Mouse (Mus musculus) heart, postnatal 4 days (tissue): Measurements from ENCODE around the gene Rcn3. TPM values are rescaled to one million over a fixed set of nuclear protein-coding genes. Genes with fewer than 3 reads are reported as not detected.
"Not testable (repeated sequence)": the region's sequence is repeated elsewhere in the genome, so short reads cannot be mapped to it uniquely, and the experiment has no call there.

Experiments used
- DNase-seq: peaks from one replicate; pipeline ENCODE4 v3.0.0; 2021
- total RNA-seq, 2 experiments: library from RNA; stranded (reverse); gene quantifications; 2 replicates each; pipeline ENCODE4 v1.2.3; 2021

Gene Rcn3
- total RNA-seq, 2 experiments from 2014 or later, result 88.0 to 90.9 TPM

DNA sequence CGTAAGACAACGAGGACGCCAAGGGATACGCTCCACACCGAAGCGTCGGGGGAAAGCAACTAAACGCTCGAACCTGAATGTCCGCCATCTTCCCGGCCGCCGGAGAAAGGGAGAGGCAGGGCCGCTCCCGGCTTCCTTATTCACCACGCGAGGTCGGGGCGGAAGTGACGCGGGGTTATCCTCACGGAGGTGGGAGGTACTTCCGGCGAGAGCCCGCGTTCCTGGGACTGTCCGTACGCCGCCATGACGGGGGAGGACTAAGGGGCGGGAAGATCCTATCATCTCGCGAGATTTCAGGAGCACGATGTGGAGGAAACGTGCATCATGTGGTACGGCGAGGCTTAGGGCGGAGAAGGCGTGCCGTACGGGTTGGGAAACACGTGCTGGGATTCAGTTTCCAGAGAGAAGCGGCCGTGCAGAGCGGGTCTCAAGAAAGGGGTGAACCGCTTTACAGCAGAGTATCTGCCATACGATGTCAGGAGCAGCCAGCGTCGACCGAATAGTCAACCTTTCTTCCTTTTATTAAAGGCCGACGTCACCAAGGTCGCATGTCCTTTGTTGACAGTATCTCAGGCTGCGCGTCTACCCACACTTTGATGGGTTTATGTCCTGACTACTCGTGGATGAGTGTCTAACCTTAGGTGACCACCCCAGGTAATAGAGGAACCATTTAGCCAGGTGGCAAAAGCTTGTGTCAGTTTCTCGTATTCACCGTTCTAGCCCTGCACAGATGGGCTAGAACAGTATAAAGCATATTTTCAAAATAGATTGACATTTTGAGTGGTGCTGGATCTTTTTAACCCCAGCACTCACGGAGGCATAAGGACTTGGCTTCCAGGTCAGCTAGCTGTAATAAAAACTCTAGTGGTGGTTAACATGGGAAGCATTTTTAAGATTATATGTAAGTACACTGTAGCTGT, 32.5 kb upstream of the Rcn3 start, which contains the start of gene Rps11:
Gene Rps11 (minus strand): TSS at position 216 of the 920 bp plus-strand sequence.
- peak; percentile 99 for DNase-seq

DNA sequence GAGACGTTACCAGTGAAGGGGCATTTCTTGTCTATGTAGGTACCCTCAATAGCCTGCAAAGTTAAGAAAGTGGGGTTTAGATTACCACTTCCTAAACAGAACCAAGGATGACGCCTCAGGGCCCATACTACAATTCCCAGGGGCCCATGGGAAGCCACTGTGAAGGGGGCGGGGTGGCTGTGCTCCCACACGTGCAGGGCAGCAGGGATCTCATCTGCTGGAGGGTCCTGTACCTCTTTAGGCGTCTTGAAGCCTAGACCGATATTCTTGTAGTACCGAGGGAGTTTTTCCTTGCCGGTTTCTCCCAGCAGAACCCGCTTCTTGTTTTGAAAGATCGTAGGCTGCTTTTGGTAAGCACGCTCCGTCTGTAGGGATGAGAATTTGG, 31.2 kb upstream of the Rcn3 start:
- DNase-seq, result peak; percentile 51

DNA sequence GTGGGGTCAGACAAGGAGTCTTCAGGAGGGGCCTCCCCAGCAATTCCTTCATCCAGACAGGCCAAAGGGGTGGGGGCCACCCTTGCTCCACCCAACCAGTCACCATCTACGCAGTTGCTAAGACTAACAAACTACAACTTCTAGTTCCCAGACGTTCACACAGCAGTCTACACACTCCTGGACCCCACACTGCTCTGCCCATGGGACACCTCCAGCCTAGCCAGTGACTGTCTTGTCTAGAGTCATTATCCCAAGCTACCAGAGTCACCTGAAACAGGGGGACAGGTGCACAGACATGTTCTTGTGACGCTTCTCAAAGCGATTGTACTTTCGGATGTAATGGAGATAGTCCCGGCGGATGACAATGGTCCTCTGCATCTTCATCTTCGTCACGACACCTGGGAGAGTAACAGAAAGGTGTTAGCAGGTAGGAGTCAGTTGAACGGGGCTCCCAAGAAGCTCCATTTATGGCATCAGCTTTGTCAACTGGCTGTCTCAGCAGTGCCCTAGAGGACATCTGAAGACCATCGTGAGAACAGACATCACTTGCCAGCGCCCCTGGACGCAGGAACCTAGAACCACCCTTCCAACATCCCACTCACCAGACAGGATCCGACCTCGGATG, 30.7 kb upstream of the Rcn3 start:
- no peak for DNase-seq

DNA sequence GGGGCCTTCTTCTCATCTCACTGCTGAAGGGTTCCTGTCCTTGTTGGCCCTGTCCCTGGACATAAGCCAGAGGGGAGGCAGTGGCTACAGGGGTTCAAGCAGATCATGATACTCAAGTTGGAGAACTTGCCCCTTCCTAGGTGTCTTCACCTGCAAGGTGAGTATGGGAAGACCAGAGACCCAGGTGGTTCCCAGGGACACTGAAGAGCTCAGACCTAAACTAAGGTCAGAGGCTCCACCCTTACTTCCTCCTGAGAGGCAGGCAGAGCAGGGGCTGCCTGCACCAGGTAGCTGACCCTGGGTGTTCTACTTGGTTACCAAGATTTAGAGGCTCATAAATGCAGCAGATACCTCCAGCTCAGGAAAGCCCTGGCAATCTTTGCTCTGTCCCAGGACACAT, 29.9 kb upstream of the Rcn3 start:
- DNase-seq, result no peak

DNA sequence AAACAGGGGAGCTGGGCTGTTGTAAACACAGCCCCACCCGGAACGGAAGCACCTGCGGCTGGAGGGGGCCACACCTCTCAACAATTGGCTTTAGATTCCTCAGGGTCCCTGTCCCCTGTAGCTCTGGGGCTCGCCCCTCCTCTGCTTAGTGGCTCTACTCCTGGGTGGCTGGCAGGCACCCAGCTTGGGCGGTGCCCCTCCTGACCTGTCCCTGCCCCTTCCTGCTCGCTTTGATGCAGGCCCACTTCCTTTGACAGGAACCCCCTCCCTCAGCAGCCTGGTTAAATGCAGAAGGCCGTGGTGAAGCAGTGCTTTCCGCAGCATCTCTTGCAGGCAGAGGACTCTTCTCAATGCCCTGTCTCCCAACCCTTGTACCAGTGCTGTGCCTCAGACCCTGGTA, 29.4 kb upstream of the Rcn3 start:
- peak; percentile 65 for DNase-seq

DNA sequence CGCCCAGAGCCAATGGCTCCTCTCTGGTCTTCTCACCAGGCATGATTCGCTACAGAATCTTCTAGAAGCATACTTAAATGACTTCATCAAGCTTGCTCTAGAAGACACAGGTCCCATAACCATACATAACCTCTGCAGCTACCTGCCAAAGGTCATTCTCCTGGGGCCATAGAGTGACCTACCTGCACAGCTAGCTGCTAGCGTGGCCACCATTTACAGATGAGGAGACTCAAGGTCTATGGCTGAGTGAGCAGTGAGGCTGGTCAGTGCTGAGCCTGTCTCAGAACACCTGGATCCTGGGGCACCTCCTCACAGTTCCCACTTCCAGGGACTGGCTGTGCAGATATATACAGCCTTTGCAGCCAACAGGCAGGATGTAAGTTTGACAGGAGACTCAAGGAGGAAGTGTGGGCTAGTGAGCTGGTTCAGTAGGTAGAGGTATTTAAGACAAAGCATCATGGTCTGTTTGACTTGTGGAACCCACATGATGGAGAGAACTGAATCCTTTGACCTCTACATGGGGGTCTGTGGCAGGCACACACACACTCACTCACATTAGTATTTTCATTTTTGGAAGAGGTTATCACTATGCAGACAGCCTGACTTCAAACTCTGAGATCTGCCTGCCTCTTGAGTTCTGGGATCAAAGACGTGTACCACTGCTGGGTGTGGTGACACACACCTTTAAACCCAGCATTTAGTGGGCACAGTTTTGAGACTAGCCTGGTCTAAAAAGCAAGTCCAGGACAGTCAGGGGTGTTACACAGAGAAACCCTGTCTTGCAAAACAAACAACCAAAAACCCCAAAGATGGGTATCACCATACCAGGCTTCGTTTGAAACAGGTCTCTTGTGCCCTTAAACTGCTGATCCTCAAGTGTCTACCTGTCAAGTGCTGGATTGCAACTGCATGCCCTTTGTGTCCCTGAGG, 28.0 kb upstream of the Rcn3 start:
- DNase-seq, result no peak

DNA sequence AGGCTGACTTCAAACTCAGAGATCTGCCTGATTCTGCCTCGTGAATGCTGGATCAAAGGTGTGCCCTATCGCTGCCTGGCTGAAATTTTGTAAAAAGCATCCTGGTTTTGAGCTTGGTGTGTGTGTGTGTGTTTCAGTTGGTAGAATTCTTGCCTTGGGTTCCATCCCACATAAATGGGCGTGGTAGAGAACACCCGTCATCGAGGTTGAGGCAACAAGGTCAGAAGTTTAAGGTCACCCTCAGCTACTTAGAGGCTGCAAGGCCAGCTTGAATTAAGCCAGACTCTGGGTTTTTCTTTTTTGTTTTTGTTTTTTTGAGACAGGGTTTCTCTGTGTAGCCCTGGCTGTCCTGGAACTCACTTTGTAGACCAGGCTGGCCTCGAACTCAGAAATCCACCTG, 26.3 kb upstream of the Rcn3 start:
- DNase-seq, result no peak

DNA sequence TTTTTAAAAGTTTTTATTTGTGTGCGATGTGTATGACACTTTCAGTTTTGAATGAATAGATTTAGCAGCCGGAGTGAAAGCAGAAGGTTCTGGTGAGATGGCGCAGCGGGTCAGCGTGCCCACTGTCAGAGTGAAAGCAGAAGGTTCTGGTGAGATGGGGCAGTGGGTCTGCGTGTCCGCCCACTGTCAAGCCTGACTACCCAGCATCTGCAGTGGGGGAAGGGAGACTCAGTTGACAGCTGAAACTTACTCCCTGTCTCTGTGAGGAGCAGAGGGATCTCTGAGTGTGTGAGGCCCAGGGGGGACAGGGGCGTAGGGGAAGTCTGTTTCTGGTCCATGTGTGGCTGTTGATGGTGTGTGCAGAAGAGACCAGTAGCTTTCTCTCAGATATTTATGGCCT, 25.5 kb upstream of the Rcn3 start:
- no peak for DNase-seq

DNA sequence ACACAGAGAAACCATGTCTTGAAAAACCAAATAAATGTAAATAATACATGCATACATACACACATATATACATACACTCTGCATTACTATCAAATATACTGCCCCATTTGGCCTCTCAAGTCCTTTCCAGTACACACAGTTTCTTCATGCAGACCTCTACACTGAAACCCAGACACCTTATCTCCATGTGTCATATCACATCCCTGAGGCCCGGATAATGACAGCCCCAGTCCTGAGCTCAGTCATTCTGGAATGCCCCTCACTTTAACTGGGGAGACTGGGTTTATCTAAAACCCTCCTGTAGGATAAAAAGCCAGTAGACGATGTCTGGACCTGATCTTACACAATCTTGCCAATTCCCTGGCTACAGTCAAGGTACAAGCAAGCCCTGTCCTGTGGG, 21.5 kb upstream of the Rcn3 start:
- DNase-seq, result no peak

DNA sequence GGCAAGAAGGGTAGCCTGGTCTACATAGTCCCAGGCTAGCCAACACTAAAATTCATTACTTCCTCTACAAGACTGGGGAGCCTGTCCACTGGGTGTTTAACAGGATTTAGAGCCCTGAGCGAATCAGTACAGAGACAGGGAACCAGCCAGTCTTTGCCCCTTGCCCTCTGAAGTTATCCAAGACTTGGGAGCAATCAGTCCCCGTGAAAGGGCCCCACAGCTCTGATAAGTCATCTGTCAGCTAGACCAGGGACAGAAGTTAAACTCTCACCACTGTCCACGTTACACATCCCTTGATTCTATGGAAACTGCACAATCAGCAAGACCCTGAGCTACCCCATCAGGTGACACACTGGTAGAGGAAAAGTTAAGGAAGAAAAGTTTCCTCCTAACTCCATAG, 20.5 kb upstream of the Rcn3 start:
- no peak for DNase-seq

DNA sequence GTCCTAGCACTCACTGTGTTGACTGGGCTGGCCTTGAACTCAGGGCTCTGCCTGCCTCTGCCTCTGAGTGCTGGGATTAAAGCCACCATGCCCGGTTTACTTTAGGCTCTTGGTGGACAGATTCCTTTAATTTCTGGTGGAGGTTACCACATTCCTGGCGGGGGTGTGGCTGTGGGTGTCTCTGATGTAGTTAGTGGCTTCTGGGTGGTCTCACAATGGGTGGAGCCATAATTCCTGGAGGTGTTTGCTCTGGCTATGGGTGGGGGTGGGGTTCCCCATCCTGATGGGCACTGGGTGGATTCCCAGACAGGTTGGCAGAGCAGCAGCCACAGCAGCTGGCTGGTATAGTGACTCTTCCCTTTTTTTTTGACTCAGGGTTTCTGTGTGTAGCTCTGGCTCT, 19.9 kb upstream of the Rcn3 start:
- DNase-seq, result no peak

DNA sequence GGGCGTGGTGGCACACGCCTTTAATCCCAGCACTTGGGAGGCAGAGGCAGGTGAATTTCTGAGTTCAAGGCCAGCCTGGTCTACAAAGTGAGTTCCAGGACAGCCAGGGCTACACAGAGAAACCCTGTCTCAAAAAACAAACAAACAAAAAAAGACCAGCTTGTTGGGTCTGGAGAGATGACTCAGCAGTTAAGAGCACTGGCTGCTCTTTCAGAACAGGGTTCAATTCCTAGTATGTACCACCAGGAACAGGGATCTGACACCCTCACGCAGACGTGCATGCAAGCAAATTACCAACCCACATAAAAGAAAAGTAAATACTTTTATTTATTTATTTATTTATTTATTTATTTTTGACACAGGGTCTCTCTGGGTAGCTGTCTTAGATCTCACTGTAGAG, 18.1 kb upstream of the Rcn3 start:
- DNase-seq, result not testable (repeated sequence)

DNA sequence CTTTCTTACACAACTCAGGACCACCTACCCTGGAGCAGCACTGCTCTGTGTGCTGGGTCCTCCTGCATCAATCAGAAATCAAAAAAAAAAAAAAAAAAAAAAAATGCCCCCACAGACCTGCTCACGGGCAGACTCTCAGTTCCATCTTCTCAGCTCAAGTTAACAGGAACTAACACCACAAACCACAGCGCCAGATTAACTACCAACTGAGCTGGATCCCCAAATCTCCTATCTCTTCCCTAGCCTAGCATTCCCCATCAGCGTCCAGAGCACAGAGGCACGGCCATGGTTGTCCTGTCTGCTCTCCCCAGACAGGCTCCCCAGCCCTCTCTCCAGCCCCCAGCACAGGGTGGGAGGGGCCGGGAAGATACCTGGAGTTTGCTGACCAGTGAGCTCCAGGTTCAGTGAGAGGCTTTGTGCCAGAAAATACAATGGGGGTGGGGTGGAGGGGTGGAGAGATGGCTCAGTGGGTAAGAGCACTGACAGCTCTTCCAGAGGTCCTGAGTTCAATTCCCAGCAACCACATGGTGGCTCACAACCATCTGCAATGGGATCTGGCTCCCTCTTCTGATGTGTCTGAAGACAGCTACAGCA, 15.1 kb upstream of the Rcn3 start:
- DNase-seq, result no peak

DNA sequence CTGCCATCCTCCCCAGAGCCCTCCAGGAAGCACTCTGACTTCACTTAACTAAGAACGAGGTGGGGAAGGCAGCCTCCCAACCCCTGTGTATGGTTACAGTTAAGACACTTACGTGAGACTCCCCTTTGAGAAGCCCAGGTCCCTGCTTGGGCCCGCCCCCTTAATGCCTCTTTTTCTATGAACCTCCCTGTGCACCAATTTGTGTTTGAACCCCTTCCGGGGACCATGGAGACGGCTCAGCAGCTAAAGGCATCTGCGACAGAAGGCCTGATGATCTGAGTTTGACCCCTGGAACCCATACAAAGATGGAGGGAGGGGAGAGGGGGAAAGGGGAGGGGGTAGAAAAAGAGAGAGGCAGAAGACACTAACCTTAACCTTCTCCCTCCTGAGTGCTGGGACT, 14.4 kb upstream of the Rcn3 start:
- no peak for DNase-seq

DNA sequence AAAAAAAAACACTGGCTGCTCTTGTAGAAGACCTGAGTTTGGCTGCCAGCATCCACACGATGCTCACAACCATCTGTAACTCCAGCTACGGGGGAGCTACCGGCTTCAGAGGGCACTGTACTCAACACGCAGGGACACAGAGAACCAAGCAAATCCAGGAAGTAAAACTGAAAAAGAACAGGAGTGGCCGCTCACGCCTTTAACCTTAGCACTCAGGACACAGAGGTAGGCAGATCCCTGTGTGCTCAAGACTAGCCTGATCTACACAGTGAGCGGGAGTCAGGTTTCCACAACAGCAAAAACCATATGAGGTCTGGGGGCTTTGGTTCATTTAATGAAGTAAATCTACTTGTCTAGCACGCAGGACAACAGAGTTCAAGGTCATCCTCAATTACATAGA, 13.5 kb upstream of the Rcn3 start:
- no peak for DNase-seq

DNA sequence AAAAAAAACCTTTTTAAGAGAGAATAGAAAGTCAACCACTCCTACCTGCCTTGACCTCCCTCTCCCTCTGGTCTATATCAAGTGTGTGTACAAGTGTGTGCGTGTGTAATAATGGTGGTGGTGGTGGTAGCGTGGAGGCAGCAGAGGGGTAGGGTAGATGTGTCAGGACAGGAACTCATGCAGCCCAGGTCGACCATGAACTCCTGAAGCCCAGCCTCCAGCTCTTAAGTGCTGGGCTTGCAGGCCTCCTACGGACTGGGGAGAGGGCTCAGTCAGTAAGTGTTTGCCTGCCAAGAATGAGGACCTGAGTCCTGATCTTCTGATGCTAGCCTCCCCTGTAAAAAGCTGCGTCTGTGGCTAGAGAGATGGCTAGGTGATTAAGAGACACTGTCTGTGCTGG, 12.9 kb upstream of the Rcn3 start:
- no peak for DNase-seq

DNA sequence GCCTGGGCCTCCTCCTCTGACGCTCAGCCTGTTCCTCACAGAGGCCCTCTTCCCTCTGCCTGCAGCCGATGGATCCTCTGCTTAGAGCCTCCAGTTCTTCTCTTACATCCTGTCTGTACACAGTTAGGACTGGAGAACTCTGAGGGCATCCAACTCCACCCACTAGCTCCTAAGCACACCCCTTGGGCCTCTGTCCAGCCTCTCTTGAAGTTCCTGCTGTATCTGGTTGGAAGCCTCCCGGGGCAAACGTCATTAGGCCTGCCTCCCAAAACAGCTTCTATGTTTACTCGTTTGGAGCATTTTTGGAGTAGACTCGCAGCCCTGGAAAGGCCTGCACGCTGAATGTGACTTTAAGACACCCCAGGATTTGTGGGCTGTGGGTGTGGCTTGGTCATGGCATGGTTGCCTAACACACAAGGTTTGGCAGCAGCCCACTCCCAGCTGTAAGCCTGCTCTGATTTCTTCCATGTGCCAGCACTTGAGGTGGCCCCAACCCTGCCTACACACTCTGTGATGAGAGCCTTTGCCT, 11.7 kb upstream of the Rcn3 start, which contains the start of gene Fcgrt:
Gene Fcgrt (minus strand): TSS at position 200 of the 529 bp plus-strand sequence.
- DNase-seq, result peak; percentile 94

DNA sequence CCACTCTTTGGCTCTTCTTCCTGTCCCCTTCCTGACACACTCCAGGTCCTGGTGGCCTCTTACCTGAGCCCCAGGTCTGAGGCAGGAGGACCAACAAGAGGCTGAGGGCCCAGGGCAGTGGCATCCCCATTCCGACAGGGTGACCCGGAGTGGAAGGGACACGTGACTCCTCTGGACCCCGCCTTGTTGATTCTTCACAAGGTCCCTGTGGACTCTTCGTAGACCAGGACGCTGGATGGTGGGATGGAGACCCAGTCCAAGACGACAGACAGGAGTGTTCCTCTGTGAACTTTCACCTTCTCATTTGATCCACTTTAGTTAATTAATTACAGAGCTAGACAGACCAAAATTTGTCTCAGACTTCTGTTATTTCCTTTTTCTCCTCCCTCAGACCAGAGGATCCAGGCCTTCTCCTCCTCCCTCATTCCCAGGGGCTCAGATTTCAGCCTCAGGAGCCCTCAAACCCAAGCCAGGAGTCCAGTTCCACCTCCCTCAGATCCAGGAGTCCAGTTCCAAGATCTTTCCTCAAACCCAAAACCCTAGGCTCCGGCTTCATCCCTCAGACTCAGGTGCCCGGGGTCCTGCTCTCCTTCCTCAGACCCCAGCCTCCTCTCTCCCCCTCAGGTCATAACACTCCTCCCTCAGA, 11.0 kb upstream of the Rcn3 start:
- no peak for DNase-seq

DNA sequence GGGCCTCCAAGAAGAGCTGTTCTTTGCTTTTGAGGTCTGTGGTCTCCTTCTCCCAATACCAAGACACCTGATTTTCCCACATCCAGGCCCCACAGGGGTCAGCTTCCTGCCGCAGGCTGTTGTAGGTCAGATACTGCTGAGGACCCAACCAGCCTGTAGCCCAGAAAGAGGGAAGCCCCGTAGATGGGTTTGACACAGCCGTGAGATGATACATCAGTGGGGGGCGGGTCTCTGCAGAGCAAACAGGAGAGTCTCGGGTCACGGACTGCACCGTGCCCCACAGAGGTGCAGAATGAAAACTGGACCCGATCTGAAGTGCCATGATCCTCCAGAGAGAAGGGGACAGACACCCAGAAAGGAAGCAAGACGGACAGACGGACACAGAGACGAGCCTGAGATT, 10.4 kb upstream of the Rcn3 start:
- no peak for DNase-seq

DNA sequence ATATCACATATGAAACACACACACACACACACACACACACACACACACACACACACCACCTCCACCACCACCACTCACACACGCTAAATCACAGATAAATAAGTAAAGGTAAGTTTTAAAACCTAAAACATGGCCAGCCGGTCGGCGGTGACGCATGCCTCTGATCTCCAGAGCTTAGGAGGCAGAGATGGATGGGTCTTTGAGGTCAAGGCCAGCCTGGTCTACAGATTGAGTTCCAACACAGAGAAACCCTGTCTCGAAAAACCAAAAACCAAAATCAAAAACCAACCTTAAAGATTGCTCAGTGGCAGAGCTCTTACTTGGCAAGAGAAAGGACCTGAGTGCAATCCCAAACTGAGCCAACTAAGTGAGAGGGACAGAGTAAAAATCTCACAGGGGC, 8.0 kb upstream of the Rcn3 start:
- no peak for DNase-seq

DNA sequence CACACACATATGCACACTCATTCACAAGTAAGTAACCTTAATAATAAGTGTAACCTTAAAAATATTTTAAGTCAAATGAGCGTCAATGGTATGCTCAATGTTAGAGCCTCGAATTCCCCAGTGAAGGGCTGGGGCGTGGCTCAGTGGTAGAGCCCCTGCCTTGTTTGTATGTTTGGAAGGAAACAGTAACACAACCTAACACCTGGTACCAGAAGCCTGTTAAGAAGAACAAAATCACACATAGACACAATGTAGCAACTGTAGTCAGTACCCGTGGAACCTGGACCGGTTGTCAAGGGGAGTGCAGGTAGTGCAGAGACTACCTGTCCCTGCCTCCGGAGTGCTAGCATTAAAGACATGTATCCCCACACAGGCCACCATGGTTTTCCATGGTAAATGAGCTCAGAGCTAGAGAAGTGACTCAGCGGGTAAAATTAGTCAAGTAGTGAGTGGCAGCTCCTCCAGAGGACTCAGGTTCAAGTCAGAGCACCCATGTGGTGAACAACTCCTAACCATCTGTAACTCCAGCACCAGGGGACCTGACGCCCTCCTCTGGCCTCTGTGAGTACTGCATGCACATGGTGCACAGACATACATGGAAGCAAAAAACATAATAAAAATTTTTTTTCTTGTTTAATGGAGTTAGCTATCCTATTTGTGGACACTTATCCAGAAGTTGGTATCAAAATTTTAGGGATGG, 6.7 kb upstream of the Rcn3 start:
- DNase-seq, result no peak
